In genomic region chr16:17839976-17840375, GRCm38 (mm10) we compare ENCODE assay signal across 24 mouse cellular contexts. TPM values are rescaled to one million over a fixed set of nuclear protein-coding genes. Genes with fewer than 3 reads are reported as not detected.
DNase-seq lines count a peak whose midpoint lies in the region; ATAC-seq lines count a peak whose summit lies in the region.
"Had no signal": no experiment of that assay in that cellular context is flagged by ENCODE, and none has a peak within 500 bp of the region (broad histone marks: within the 10 kb centered on the region; RNA-seq: fewer than 3 reads in every experiment).

No protein-coding gene starts in this region.

- DNase-seq in left cerebral cortex, postnatal 4 days = peak; percentile 63
- no peak for DNase-seq in left cerebral cortex, postnatal 25 days (ENCODE audit: low spot score in 2 of 2)
- DNase-seq in cerebellum, adult 9-11 months = peak; percentile 86
- DNase-seq in gastrocnemius, postnatal 10 days = peak; percentile 55
- no peak for DNase-seq in ovary, postnatal 10 days (ENCODE audit: low spot score)
- no peak for DNase-seq in embryo, embryonic 10.5 days (ENCODE audit: low spot score)
- DNase-seq: adrenal gland, postnatal 10 days; heart, adult 18-20 months; heart, postnatal 36 days; kidney, adult 11 months; liver; spleen, adult 18-20 months; thymus, postnatal 4 days had no signal

- ATAC-seq in CD4-positive, CD25-positive, alpha-beta regulatory T cell, adult 4 months = no peak
- ATAC-seq: forebrain, embryonic 13.5 days; lung, postnatal 0 days had no signal

- intact Hi-C loops in left cerebral cortex, postnatal 4 days (cut with DNase I) = no loop called here
- intact Hi-C loops in left cerebral cortex, postnatal 25 days (cut with DNase I) = no loop called here

RNA-seq across cellular contexts. Expression of gene Car15, which starts 1.8 kb away (rescaled TPM):
- 1 to 10 TPM; 6.8 to 7.1 TPM for total RNA-seq in left cerebral cortex, postnatal 4 days (2021)
- total RNA-seq in left cerebral cortex, postnatal 25 days (2021) = 10 to 100 TPM; 12.3 to 13.8 TPM
- total RNA-seq in gastrocnemius, postnatal 10 days (2021) = 1 to 10 TPM; 1.0 to 2.1 TPM
- 1 to 10 TPM; 4.1 to 5.2 TPM for polyA plus RNA-seq in CD4-positive, CD25-positive, alpha-beta regulatory T cell, adult 4 months (2017; shearing (Covaris generic))

RNA-seq across cellular contexts. Expression of gene B830017H08Rik, which starts 7.1 kb away (rescaled TPM):
- total RNA-seq in left cerebral cortex, postnatal 4 days (2021) = 1 to 10 TPM; 3.9 to 4.3 TPM
- 1 to 10 TPM; 4.7 to 5.4 TPM for total RNA-seq in left cerebral cortex, postnatal 25 days (2021)
- not detected for total RNA-seq in gastrocnemius, postnatal 10 days (2021)
- not detected for polyA plus RNA-seq in CD4-positive, CD25-positive, alpha-beta regulatory T cell, adult 4 months (2017; shearing (Covaris generic))
- total RNA-seq: adrenal gland, postnatal 10 days; common myeloid progenitor, adult 5-6 weeks; heart, adult 18-20 months; heart, postnatal 36 days had no signal
- polyA plus RNA-seq: C2C12; embryonic facial prominence, embryonic 11.5 days; heart, embryonic 14.5 days; liver, embryonic 16.5 days; lung, postnatal 0 days had no signal

RNA-seq across cellular contexts. Expression of gene Scarf2, which starts 42.9 kb away (rescaled TPM):
- total RNA-seq in left cerebral cortex, postnatal 4 days (2021) = 1 to 10 TPM; 5.6 to 6.3 TPM
- total RNA-seq in left cerebral cortex, postnatal 25 days (2021) = 1 to 10 TPM; 2.9 to 3.2 TPM
- total RNA-seq in gastrocnemius, postnatal 10 days (2021) = 10 to 100 TPM; 17.3 to 25.4 TPM
- not detected for polyA plus RNA-seq in CD4-positive, CD25-positive, alpha-beta regulatory T cell, adult 4 months (2017; shearing (Covaris generic))
- total RNA-seq: common myeloid progenitor, adult 5-6 weeks had no signal

RNA-seq across cellular contexts. Expression of gene Gm20518, which starts 51.5 kb away (rescaled TPM):
- total RNA-seq in left cerebral cortex, postnatal 4 days (2021) = 1 to 10 TPM in 1 of 2 experiments, under 1 TPM in 1; 0.77 to 1.2 TPM
- 1 to 10 TPM; 1.9 to 2.9 TPM for total RNA-seq in left cerebral cortex, postnatal 25 days (2021)
- under 1 TPM; 0.09 to 0.14 TPM for total RNA-seq in gastrocnemius, postnatal 10 days (2021)
- polyA plus RNA-seq in CD4-positive, CD25-positive, alpha-beta regulatory T cell, adult 4 months (2017; shearing (Covaris generic)) = under 1 TPM; 0.28 to 0.38 TPM
- polyA plus RNA-seq: heart, embryonic 14.5 days had no signal

RNA-seq across cellular contexts. Expression of gene Tssk1, which starts 54.0 kb away (rescaled TPM):
- not detected for total RNA-seq in left cerebral cortex, postnatal 4 days (2021)
- total RNA-seq in left cerebral cortex, postnatal 25 days (2021) = under 1 TPM in 1 of 2 experiments, not detected in 1; 0.09 TPM
- total RNA-seq in gastrocnemius, postnatal 10 days (2021) = under 1 TPM in 1 of 2 experiments, not detected in 1; 0.14 TPM
- polyA plus RNA-seq in CD4-positive, CD25-positive, alpha-beta regulatory T cell, adult 4 months (2017; shearing (Covaris generic)) = not detected
- total RNA-seq: common myeloid progenitor, adult 5-6 weeks; left cerebral cortex, postnatal 36 days had no signal
- polyA plus RNA-seq: embryonic facial prominence, embryonic 11.5 days; heart, embryonic 14.5 days; kidney, embryonic 16.5 days; liver, embryonic 16.5 days; lung, postnatal 0 days; midbrain, embryonic 11.5 days had no signal

Comparison
In these comparisons a context has a peak if more than half of its experiments do, and no peak if none do; other contexts are left out.
1. DNase-seq: peak in left cerebral cortex, postnatal 4 days (single experiment), cerebellum, adult 9-11 months (single experiment) and gastrocnemius, postnatal 10 days (single experiment); none in left cerebral cortex, postnatal 25 days (0 of 2), ovary, postnatal 10 days (single experiment) and embryo, embryonic 10.5 days (single experiment).
2. RNA of gene B830017H08Rik, which starts 7.1 kb away (total RNA-seq): 4.7 to 5.4 TPM in left cerebral cortex, postnatal 25 days and 3.9 to 4.3 TPM in left cerebral cortex, postnatal 4 days; not detected in gastrocnemius, postnatal 10 days; every median in the first group is over 4 times any median in the second.